Mouse (Mus musculus) lung, postnatal 25 days (tissue): ENCODE results near the gene Nfkbia.

Source experiments
- DNase-seq: peaks from one replicate; pipeline ENCODE4 v3.0.0; 2022; ENCODE audit warnings: low spot score

The Nfkbia gene

DNA sequence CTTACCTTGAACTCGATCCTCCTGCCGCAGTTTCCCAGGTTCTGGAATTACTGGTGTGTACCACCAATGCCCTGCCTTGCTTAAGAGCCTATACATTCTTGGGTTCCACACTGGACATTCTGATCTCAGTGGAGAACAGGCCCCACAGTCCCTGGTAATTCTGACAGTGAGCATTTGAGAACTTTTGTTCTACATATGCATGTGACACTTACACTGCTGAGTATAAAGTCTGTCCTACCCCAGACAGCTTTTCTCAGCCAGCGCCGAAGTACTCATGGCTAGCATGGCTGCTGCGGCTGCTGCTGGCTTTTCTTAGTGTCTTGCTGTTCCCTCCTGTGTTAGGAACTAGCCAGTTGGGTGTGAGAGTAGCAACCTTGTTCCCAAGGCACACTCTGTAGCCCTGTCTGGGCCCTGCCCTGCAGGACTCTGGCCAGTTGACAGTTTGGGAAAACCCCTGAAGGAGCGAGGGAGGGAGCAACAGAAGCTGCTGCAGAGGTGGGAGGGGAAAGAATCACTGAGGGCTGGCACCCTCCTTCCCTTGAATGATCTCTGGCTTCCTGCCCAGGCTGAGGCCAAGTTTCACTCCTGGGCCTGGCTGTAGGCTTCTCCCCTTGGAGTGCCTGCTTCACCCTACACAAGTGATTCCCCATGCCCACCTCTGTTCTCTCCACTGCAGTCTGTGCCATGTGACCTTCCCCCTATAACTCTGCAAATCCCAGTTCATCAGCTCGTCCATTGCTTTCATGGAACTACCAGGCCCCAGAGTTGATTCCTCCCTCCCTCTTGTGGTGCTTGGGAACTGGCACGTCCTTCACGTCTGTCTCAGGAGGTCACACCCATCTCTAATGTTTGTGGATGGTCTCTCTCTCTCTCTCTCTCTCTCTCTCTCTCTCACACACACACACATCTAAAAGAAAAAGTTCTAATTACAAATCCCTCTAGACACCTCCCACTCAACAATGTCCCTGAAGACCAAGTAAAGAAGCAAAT lies 49.3 kb downstream of the Nfkbia start:
- peak; percentile 92 for DNase-seq

DNA sequence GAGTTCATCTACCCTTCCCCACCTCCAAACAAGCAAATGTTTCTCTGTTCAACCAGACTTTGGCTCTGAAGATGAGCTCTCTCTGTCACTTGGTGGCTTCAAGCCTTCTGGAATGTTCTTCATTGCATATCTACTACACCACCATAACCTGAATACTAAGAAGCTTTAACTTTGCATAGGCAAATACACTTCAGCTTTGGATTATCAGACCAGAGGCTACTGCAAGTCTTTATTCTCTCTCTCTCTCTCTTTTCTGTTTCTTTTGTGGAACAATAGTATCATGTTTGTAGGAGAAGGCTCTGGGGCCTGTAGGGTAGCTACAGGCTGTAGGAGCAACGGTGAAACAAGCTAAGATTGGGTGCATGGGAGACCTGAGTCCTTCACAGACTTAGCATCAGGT lies 50.2 kb downstream of the Nfkbia start:
- DNase-seq = no peak

DNA sequence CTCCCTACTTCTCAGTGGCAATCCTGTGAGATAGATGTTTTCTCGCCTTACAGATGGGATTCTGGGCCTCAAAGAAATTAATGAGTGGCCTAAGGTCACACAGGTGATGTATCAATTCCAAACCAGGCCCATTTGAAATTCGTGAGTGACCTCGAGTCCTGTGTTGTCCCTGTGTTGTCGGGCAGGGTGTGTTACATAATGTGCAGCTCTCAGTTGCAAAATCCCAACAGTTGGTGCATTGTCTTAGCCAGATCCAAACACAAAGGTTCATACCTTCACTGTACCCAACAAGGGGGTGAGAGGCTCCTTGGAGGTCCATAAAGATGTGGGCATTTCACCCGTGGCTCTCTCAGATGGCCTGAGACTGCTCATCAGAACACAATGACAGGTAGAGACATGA lies 52.0 kb downstream of the Nfkbia start:
- DNase-seq = no peak
